Mouse (Mus musculus) layer of hippocampus, postnatal 36 days (tissue): ENCODE measurements around the gene Gm1113. TPM values are rescaled to one million over a fixed set of nuclear protein-coding genes. Genes with fewer than 3 reads are reported as not detected.

Source experiments
- DNase-seq, 2 experiments: peaks; one replicate each; pipeline ENCODE4 v3.0.0; 2022
- total RNA-seq, 2 experiments: library from RNA; stranded (reverse); gene quantifications; 2 replicates each; pipeline ENCODE4 v1.2.3; 2021

Gm1113 gene
- total RNA-seq, 2 experiments from 2014 or later = not detected

GRCm38 (mm10) chr9:35475394-35475793, 42.7 kb downstream of the Gm1113 start:
- no peak for DNase-seq

- no peak for DNase-seq
These were observed 43.9 kb downstream of the Gm1113 start for GRCm38 (mm10) chr9:35474104-35474724.

DNA sequence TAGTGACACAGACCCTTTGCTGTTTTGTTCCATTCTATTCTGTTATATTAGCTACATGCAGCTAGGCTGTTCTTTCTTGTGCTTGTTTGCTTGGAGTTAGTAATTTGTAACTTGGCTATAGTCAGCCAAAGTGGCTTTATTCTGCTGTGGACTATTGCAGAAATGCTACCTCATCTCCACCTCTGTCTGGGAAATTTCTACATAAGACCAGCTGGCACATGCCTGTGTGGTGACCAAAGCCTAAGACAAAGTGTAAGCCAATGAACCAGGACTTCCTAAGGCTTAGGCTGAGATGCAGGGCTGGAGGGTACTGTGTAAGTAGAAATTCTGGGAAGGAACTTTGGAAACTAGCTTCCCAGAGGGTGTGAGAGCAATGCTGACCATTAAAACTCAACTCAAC, 49.2 kb downstream of the Gm1113 start:
- DNase-seq = no peak

GRCm38 (mm10) chr9:35467264-35467817, 50.7 kb downstream of the Gm1113 start:
- DNase-seq = no peak

GRCm38 (mm10) chr9:35459594-35459993, 58.5 kb downstream of the Gm1113 start:
- no peak for DNase-seq

Other genes starting within 250 kb of the Gm1113 start
- 10 to 100 TPM; 11.7 to 12.2 TPM for gene Cdon, start 97.1 kb downstream of the Gm1113 start, total RNA-seq
- 10 to 100 TPM; 13.6 to 14.7 TPM for gene Ddx25, start 40.3 kb upstream of the Gm1113 start, total RNA-seq
- gene Pus3, start 40.3 kb upstream of the Gm1113 start, total RNA-seq = 10 to 100 TPM; 12.4 to 12.9 TPM
- gene Pate2, start 52.0 kb upstream of the Gm1113 start, total RNA-seq = under 1 TPM; 0.78 to 0.90 TPM
- 10 to 100 TPM; 11.3 to 14.6 TPM for gene Hyls1, start 52.1 kb upstream of the Gm1113 start, total RNA-seq
- gene Pate4, start 93.7 kb upstream of the Gm1113 start, total RNA-seq = not detected
- gene Pate3, start 129.9 kb upstream of the Gm1113 start, total RNA-seq = not detected
- not detected for gene Pate1, start 169.1 kb upstream of the Gm1113 start, total RNA-seq
- gene Gm17677, start 222.8 kb upstream of the Gm1113 start, total RNA-seq = not detected